Mouse (Mus musculus): ENCODE results near the gene Prss21.
A peak's percentile ranks its signal among the peaks of the same experiment; 100 is the strongest.
"Not testable (repeated sequence)": the region's sequence is repeated elsewhere in the genome, so short reads cannot be mapped to it uniquely, and the experiment has no call there.

The Prss21 gene

DNA sequence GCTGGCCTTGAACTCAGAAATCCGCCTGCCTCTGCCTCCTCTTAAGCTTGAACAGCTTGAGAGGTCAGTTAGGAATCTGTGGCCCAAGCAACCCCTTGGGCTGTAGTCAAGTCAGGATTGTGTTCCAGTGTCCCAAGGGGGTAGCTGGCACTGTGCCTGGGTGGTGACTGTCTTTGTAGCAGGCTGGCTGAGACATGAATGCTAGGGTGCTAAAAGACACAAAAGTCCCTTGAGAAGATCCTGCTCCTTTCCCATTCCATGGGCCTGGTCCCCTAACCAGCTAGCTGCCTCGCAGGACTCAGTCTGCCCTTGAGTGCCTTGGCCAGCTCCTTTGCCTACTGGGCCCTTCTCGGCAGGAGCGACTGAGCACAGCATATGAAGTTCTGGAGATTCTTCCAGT is 4.9 kb upstream of the Prss21 start:
- no peak for DNase-seq (ENCODE audit: low read depth, low spot score)

DNA sequence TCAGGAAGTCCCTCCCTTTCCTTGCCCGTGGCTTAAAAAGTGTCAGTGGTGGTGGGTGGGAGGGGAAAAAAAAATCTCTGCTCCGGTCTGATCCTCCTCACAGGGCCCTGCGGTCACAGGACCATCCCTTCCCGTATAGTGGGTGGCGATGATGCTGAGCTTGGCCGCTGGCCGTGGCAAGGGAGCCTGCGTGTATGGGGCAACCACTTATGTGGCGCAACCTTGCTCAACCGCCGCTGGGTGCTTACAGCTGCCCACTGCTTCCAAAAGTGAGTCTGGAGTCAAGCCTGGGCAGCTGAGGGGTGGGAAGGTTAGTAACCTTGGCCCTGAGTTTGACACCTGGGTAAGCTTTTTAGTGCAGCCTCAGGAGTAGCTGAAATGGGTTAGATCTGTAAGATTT is 657 bp downstream of the Prss21 start:
- DNase-seq (ENCODE audit: low read depth, low spot score), result no peak

DNA sequence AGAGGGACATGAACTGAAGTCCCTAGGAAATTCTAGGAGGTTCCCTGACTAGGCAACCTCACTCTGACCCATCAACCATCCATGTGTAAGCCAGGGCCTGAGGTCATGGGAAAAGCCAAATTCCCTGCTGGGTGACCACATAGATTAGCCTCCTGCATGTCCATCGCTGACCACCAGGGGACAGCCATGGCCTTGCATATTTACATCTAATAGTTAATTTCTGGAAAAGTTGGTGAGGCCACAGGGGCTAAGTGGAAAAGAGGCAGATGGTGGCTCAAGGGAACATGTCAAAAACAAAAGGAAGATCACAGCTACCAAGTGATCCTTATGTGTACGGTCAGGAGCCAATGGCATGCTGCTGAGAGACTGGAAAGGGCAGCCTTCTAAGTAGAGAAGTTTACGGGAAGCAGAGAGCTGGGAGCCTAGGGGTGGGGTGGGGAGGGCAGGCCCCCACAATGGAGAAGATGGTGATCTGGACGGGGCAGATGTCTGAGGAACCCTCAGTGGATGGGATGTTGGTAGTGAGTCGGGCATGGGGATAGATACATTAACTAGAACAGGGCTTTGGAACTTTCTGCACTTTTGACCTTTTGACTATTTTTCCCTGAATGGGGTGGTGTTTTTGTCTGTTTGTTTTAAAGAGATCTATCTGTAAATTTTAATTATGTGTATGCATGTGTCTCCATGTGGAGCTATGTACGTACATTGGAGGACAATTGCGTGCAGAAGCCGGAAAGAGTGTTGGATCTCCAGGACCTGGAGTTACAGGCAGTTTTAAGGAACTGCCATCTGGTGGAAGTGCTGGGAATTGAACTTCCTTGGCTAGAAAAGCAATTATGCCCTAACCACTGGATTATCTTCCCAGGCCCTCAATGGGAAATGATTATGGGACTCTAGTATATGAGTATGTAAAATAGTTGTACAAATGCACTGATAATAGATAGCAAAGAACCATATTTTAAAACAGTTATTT is 6.3 kb downstream of the Prss21 start:
- peak; percentile 39 for DNase-seq (ENCODE audit: low read depth, low spot score)

DNA sequence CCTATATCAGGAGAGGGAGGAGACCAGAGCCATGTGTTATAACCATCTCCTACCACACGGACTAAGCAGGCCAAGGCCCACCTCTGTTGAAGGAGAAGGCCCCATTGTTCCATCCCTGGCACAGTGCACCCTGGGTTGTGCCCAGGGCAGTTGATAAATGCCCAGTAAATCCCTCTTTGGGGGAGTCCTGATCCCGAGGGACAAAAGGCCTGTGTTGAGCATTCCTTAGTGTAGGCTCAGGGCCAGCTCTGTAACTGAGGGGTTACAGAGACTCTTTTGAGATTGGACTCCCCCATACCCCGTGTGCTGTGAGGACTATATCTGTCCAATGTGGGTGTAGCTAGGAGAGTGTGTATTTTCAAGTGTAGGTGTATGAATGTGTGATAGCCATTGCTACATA is 8.9 kb downstream of the Prss21 start:
- DNase-seq (ENCODE audit: low read depth, low spot score), result no peak

DNA sequence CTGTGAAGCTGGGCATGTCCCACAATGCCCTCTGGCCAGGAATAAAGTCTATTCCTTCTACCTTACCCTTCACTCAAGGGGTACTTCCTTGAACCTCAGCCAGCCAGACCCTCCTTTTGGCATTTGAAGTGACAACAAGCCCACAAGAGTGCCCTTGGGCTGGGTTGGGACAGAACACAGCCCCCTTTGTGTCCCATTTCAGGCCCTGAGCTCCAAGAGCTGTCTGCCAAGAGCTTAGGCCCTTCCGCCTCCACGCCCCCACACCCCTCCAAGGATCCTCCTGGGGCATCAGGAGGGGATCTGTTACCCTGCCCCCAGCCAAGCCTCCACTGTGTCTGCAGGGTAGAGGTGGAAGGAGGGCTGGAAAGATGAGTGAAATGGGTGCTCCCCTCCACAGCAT is 9.3 kb downstream of the Prss21 start:
- no peak for DNase-seq (ENCODE audit: low read depth, low spot score)

DNA sequence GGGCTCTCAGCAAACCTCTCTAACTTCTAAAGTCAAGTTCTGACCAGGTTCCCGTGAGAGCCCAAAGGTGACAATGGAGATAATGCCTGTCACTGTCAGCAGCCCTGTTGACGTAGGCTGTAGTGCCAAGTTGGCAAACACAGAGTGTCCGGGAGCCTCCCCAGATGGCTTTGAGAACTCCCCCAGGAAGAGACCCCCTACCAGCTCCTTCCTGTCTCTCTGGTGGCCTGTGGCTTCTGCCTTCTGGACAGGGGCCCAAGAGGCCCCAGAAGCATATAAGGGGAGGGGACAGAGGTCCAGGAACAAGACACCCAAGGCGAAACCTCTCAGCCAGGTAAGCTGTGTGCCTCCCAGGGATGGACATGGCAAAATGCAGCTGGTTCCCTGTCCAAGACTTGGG is 12.7 kb downstream of the Prss21 start, which contains the start of the genes Dcpp1 and Dcpp2:
Dcpp1 (plus strand) TSS at position 301 of the 400 bp plus-strand sequence.
Dcpp2 (plus strand) TSS at position 305 of the 400 bp plus-strand sequence.
- DNase-seq (ENCODE audit: low read depth, low spot score), result not testable (repeated sequence)

DNA sequence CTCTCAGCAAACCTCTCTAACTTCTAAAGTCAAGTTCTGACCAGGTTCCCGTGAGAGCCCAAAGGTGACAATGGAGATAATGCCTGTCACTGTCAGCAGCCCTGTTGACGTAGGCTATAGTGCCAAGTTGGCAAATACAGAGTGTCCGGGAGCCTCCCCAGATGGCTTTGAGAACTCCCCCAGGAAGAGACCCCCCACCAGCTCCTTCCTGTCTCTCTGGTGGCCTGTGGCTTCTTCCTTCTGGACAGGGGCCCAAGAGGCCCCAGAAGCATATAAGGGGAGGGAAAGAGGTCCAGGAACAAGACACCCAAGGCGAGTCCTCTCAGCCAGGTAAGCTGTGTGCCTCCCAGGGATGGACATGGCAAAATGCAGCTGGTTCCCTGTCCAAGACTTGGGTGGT is 49.3 kb downstream of the Prss21 start, which contains the start of gene Dcpp3:
Dcpp3 (plus strand) TSS at position 301 of the 400 bp plus-strand sequence.
- DNase-seq (ENCODE audit: low read depth, low spot score), result not testable (repeated sequence)
